ENCODE assay signal across 15 mouse cellular contexts in genomic region chr3:124548898-124549297, GRCm38 (mm10). TPM values are rescaled to one million over a fixed set of nuclear protein-coding genes. Genes with fewer than 3 reads are reported as not detected.
DNase-seq lines count a peak whose midpoint lies in the region; ATAC-seq and TF ChIP-seq lines count a peak whose summit lies in the region.
"Had no signal": no experiment of that assay in that cellular context is flagged by ENCODE, and none has a peak within 500 bp of the region (broad histone marks: within the 10 kb centered on the region; RNA-seq: fewer than 3 reads in every experiment).

No protein-coding gene starts in this region.

- no peak for ATAC-seq in hindbrain, embryonic 14.5 days (ENCODE audit: low FRiP score)
- ATAC-seq in hindbrain, embryonic 12.5 days (ENCODE audit: low FRiP score) = no peak
- no peak for ATAC-seq in limb, embryonic 14.5 days (ENCODE audit: low FRiP score, low read depth)
- peak; percentile 68; the same call in 1 of the 2 replicates for ATAC-seq in hindbrain, embryonic 16.5 days
- ATAC-seq in neural tube, embryonic 14.5 days (ENCODE audit: low read depth) = peak; percentile 79; the same call in 1 of the 2 replicates
- ATAC-seq: Patski had no signal

- no peaks in the 10 kb centered on the region for H3K4me1 ChIP-seq in hindbrain, embryonic 14.5 days (replicated peaks; ENCODE audit: control insufficient read depth, insufficient read depth, low read length)
- H3K4me1 ChIP-seq in hindbrain, embryonic 12.5 days = no peaks in the 10 kb centered on the region
- H3K4me1 ChIP-seq in limb, embryonic 14.5 days (ENCODE audit: control insufficient read depth, insufficient read depth, low read length) = no peaks in the 10 kb centered on the region
- no peaks in the 10 kb centered on the region for H3K4me1 ChIP-seq in limb, embryonic 10.5 days
- H3K4me1 ChIP-seq in hindbrain, embryonic 16.5 days (ENCODE audit: control insufficient read depth, insufficient read depth, low read depth, low read length) = no peaks in the 10 kb centered on the region
- peaks cover 5% of the 10 kb centered on the region; the same call in 1 of the 2 replicates for H3K4me1 ChIP-seq in neural tube, embryonic 14.5 days (ENCODE audit: control insufficient read depth, insufficient read depth, low read length)
- H3K4me1 ChIP-seq: heart, embryonic 15.5 days; limb, embryonic 13.5 days; lung, embryonic 15.5 days had no signal

- no peaks in the 10 kb centered on the region for H3K27me3 ChIP-seq in hindbrain, embryonic 14.5 days (ENCODE audit: control insufficient read depth, insufficient read depth, low read length)
- H3K27me3 ChIP-seq in hindbrain, embryonic 12.5 days = no peaks in the 10 kb centered on the region
- no peaks in the 10 kb centered on the region for H3K27me3 ChIP-seq in limb, embryonic 14.5 days (ENCODE audit: control insufficient read depth, insufficient read depth, low read length)
- no peaks in the 10 kb centered on the region for H3K27me3 ChIP-seq in limb, embryonic 10.5 days (ENCODE audit: low read depth, poor library complexity, severe bottlenecking)
- H3K27me3 ChIP-seq in hindbrain, embryonic 16.5 days (replicated peaks; ENCODE audit: control insufficient read depth, insufficient read depth, low read length) = no peaks in the 10 kb centered on the region
- no peaks in the 10 kb centered on the region for H3K27me3 ChIP-seq in neural tube, embryonic 14.5 days (ENCODE audit: control insufficient read depth, insufficient read depth, low read length)
- H3K27me3 ChIP-seq: heart, embryonic 15.5 days; limb, embryonic 13.5 days; lung, embryonic 15.5 days; Patski had no signal

- no peak for TF ChIP-seq POLR2A in limb, embryonic 14.5 days (IDR thresholded peaks at IDR 0.05; ENCODE audit: borderline replicate concordance, extremely low read depth, insufficient read depth, insufficient read length)

- no peaks in the 10 kb centered on the region for H3K36me3 ChIP-seq in hindbrain, embryonic 14.5 days (replicated peaks; ENCODE audit: control insufficient read depth, insufficient read depth)
- H3K36me3 ChIP-seq in hindbrain, embryonic 12.5 days = no peaks in the 10 kb centered on the region
- H3K36me3 ChIP-seq in limb, embryonic 14.5 days (ENCODE audit: control insufficient read depth, insufficient read depth, low read length) = no peaks in the 10 kb centered on the region
- no peaks in the 10 kb centered on the region for H3K36me3 ChIP-seq in limb, embryonic 10.5 days
- H3K36me3 ChIP-seq in hindbrain, embryonic 16.5 days (ENCODE audit: control insufficient read depth, insufficient read depth, low read length) = no peaks in the 10 kb centered on the region
- H3K36me3 ChIP-seq in neural tube, embryonic 14.5 days (ENCODE audit: control insufficient read depth, insufficient read depth, low read length) = no peaks in the 10 kb centered on the region
- H3K36me3 ChIP-seq: heart, embryonic 15.5 days; limb, embryonic 13.5 days; lung, embryonic 15.5 days had no signal

- no peaks in the 10 kb centered on the region for H3K9me3 ChIP-seq in hindbrain, embryonic 14.5 days (ENCODE audit: control insufficient read depth, low read length)
- no peaks in the 10 kb centered on the region for H3K9me3 ChIP-seq in hindbrain, embryonic 12.5 days (replicated peaks)
- no peaks in the 10 kb centered on the region for H3K9me3 ChIP-seq in limb, embryonic 14.5 days (ENCODE audit: control insufficient read depth, low read length)
- no peaks in the 10 kb centered on the region for H3K9me3 ChIP-seq in limb, embryonic 10.5 days (replicated peaks)
- no peaks in the 10 kb centered on the region for H3K9me3 ChIP-seq in hindbrain, embryonic 16.5 days (ENCODE audit: control insufficient read depth, low read length)
- H3K9me3 ChIP-seq in neural tube, embryonic 14.5 days (ENCODE audit: control insufficient read depth, low read length) = no peaks in the 10 kb centered on the region
- H3K9me3 ChIP-seq: heart, embryonic 15.5 days; limb, embryonic 13.5 days; lung, embryonic 15.5 days had no signal

- H3K9ac ChIP-seq in hindbrain, embryonic 14.5 days = no peak overlapping the region
- no peak overlapping the region for H3K9ac ChIP-seq in hindbrain, embryonic 12.5 days
- no peak overlapping the region for H3K9ac ChIP-seq in limb, embryonic 14.5 days (ENCODE audit: low read depth, low read length, severe bottlenecking)
- H3K9ac ChIP-seq in hindbrain, embryonic 16.5 days (ENCODE audit: low read depth, low read length) = no peak overlapping the region
- no peak overlapping the region for H3K9ac ChIP-seq in neural tube, embryonic 14.5 days (replicated peaks; ENCODE audit: low read depth, low read length)
- H3K9ac ChIP-seq: heart, embryonic 15.5 days; limb, embryonic 13.5 days; lung, embryonic 15.5 days had no signal

- H3K27ac ChIP-seq in hindbrain, embryonic 14.5 days = no peak overlapping the region
- H3K27ac ChIP-seq in hindbrain, embryonic 12.5 days = no peak overlapping the region
- H3K27ac ChIP-seq in limb, embryonic 14.5 days (replicated peaks; ENCODE audit: low read depth, low read length) = no peak overlapping the region
- H3K27ac ChIP-seq in limb, embryonic 10.5 days = no peak overlapping the region
- no peak overlapping the region for H3K27ac ChIP-seq in hindbrain, embryonic 16.5 days (ENCODE audit: low read depth, low read length)
- no peak overlapping the region for H3K27ac ChIP-seq in neural tube, embryonic 14.5 days (ENCODE audit: low read depth, low read length)
- H3K27ac ChIP-seq: heart, embryonic 15.5 days; limb, embryonic 13.5 days; lung, embryonic 15.5 days had no signal

- 66% methylated on average over 10 of the region's 10 CpGs for WGBS in hindbrain, embryonic 14.5 days
- 82% methylated on average over 10 of the region's 10 CpGs for WGBS in hindbrain, embryonic 12.5 days
- 67% methylated on average over 10 of the region's 10 CpGs for WGBS in limb, embryonic 14.5 days
- 82% methylated on average over 10 of the region's 10 CpGs for WGBS in limb, embryonic 10.5 days
- WGBS in hindbrain, embryonic 16.5 days = 63% methylated on average over 10 of the region's 10 CpGs
- 32% methylated on average over 10 of the region's 10 CpGs for WGBS in neural tube, embryonic 14.5 days

- no peak overlapping the region for H3K4me3 ChIP-seq in hindbrain, embryonic 14.5 days (replicated peaks; ENCODE audit: low read length)
- no peak overlapping the region for H3K4me3 ChIP-seq in hindbrain, embryonic 12.5 days
- no peak overlapping the region for H3K4me3 ChIP-seq in limb, embryonic 14.5 days (replicated peaks; ENCODE audit: low read length)
- no peak overlapping the region for H3K4me3 ChIP-seq in limb, embryonic 10.5 days
- H3K4me3 ChIP-seq in hindbrain, embryonic 16.5 days (ENCODE audit: low read length) = no peak overlapping the region
- H3K4me3 ChIP-seq in neural tube, embryonic 14.5 days (ENCODE audit: low read depth, low read length) = no peak overlapping the region
- H3K4me3 ChIP-seq: heart, embryonic 15.5 days; limb, embryonic 13.5 days; lung, embryonic 15.5 days had no signal

- peak; percentile 33 for DNase-seq in hindbrain, embryonic 14.5 days (ENCODE audit: low spot score)
- DNase-seq in limb, embryonic 14.5 days (ENCODE audit: low spot score) = peak; percentile 3
- no peak for DNase-seq in limb, embryonic 10.5 days (ENCODE audit: low spot score)
- DNase-seq in ovary, postnatal 10 days (ENCODE audit: low spot score) = no peak
- DNase-seq: gastrocnemius, postnatal 36 days; right cerebral cortex, adult 18-20 months had no signal

- H3K4me2 ChIP-seq in hindbrain, embryonic 14.5 days (replicated peaks) = no peak overlapping the region
- H3K4me2 ChIP-seq in hindbrain, embryonic 12.5 days (replicated peaks) = no peak overlapping the region
- no peak overlapping the region for H3K4me2 ChIP-seq in limb, embryonic 14.5 days (replicated peaks; ENCODE audit: low read depth, low read length, severe bottlenecking)
- 0 out of 2 replicates have a peak overlapping the region, but pooled peaks have one; percentile 10 for H3K4me2 ChIP-seq in hindbrain, embryonic 16.5 days (ENCODE audit: low read length)
- no peak overlapping the region; the same call in 1 of the 2 replicates for H3K4me2 ChIP-seq in neural tube, embryonic 14.5 days (ENCODE audit: low read depth, low read length)
- H3K4me2 ChIP-seq: heart, embryonic 15.5 days; limb, embryonic 13.5 days; lung, embryonic 15.5 days had no signal

RNA-seq across cellular contexts. Expression of gene 1700003H04Rik, which starts 32.0 kb away (rescaled TPM):
- not detected in 2 replicates for polyA plus RNA-seq in hindbrain, embryonic 14.5 days (2014; fragmentation: Nextera tagmentation; extraction: Ambion mirVana)
- polyA plus RNA-seq in hindbrain, embryonic 12.5 days (2016; fragmentation: Nextera tagmentation; extraction: Ambion mirVana) = not detected in 2 replicates
- polyA plus RNA-seq in limb, embryonic 14.5 days (2012; rRNA removed) = not detected in 2 replicates
- polyA plus RNA-seq in limb, embryonic 14.5 days (2014; fragmentation: Nextera tagmentation; extraction: Ambion mirVana) = not detected in 2 replicates
- polyA plus RNA-seq in limb, embryonic 10.5 days (2016; fragmentation: Nextera tagmentation; extraction: Ambion mirVana) = not detected in 2 replicates
- not detected in 2 replicates for polyA plus RNA-seq in hindbrain, embryonic 16.5 days (2015; fragmentation: Nextera tagmentation; extraction: Ambion mirVana)
- not detected in 2 replicates for polyA plus RNA-seq in neural tube, embryonic 14.5 days (2014; fragmentation: Nextera tagmentation; extraction: Ambion mirVana)
- polyA plus RNA-seq: heart, embryonic 15.5 days; intestine, embryonic 14.5 days; limb, embryonic 13.5 days; lung, embryonic 15.5 days; Patski; spleen, adult 2 months had no signal

Comparison
In these comparisons a context has a peak if more than half of its experiments do, and no peak if none do; other contexts are left out.
1. ATAC-seq: peak in hindbrain, embryonic 16.5 days (single experiment) and neural tube, embryonic 14.5 days (single experiment); none in hindbrain, embryonic 14.5 days (single experiment), hindbrain, embryonic 12.5 days (single experiment) and limb, embryonic 14.5 days (single experiment).
2. DNase-seq: peak in hindbrain, embryonic 14.5 days (single experiment) and limb, embryonic 14.5 days (single experiment); none in limb, embryonic 10.5 days (single experiment) and ovary, postnatal 10 days (single experiment).